Mouse (Mus musculus) brain, adult 2 months (tissue): ENCODE results near the gene Olfr20.
"Not testable (repeated sequence)": the region's sequence is repeated elsewhere in the genome, so short reads cannot be mapped to it uniquely, and the experiment has no call there.

Experiments
- DNase-seq: peaks from one replicate; pipeline ENCODE4 v3.0.0; 2011; ENCODE audit warnings: low read depth, low spot score

The Olfr20 gene

GRCm38 (mm10) chr11:73350483-73350882, at the start of gene Olfr20:
Gene Olfr20, plus strand, starts transcription at chr11:73350783.
- no peak for DNase-seq

- DNase-seq, result peak; percentile 67
These were observed 47.5 kb upstream of the Olfr20 start for GRCm38 (mm10) chr11:73303123-73303522.

GRCm38 (mm10) chr11:73315961-73316360, 34.6 kb upstream of the Olfr20 start:
- DNase-seq, result no peak

GRCm38 (mm10) chr11:73318581-73318980, 32.0 kb upstream of the Olfr20 start:
- DNase-seq, result not testable (repeated sequence)

GRCm38 (mm10) chr11:73321064-73321463, 29.5 kb upstream of the Olfr20 start:
- DNase-seq, result not testable (repeated sequence)

GRCm38 (mm10) chr11:73323906-73324830, 26.4 kb upstream of the Olfr20 start:
- DNase-seq, result peak; percentile 52

GRCm38 (mm10) chr11:73326485-73326886, 24.1 kb upstream of the Olfr20 start:
- DNase-seq, result no peak

GRCm38 (mm10) chr11:73327361-73327760, 23.2 kb upstream of the Olfr20 start:
- peak; percentile 37 for DNase-seq

- no peak for DNase-seq
These were observed 21.1 kb upstream of the Olfr20 start, which contains the start of the genes Aspa, Gm49340 and Spata22 for GRCm38 (mm10) chr11:73329442-73329841. Gene Aspa, minus strand, starts transcription at chr11:73329596. Gene Gm49340, plus strand, starts transcription at chr11:73329741. Gene Spata22, plus strand, starts transcription at chr11:73329741.

- no peak for DNase-seq
These were observed 17.2 kb upstream of the Olfr20 start for GRCm38 (mm10) chr11:73333357-73333756.

GRCm38 (mm10) chr11:73336919-73337318, 13.7 kb upstream of the Olfr20 start:
- DNase-seq, result no peak

- no peak for DNase-seq
These were observed 20.4 kb downstream of the Olfr20 start, which contains the start of gene Olfr376 for GRCm38 (mm10) chr11:73370946-73371345. Gene Olfr376, plus strand, starts transcription at chr11:73371246.

GRCm38 (mm10) chr11:73395374-73395773, 44.8 kb downstream of the Olfr20 start:
- DNase-seq, result no peak

GRCm38 (mm10) chr11:73399514-73399913, 48.9 kb downstream of the Olfr20 start, which contains the start of gene Olfr1:
Gene Olfr1, minus strand, starts transcription at chr11:73399614.
- no peak for DNase-seq
